Mouse (Mus musculus) ES-CJ7 (cell line): ENCODE measurements around the gene Pcp4l1.
A peak's percentile ranks its signal among the peaks of the same experiment; 100 is the strongest.

Source experiments
- DNase-seq: peaks from one replicate; pipeline ENCODE4 v3.0.0; 2011; ENCODE audit warnings: low read depth, low spot score

The Pcp4l1 gene

DNA sequence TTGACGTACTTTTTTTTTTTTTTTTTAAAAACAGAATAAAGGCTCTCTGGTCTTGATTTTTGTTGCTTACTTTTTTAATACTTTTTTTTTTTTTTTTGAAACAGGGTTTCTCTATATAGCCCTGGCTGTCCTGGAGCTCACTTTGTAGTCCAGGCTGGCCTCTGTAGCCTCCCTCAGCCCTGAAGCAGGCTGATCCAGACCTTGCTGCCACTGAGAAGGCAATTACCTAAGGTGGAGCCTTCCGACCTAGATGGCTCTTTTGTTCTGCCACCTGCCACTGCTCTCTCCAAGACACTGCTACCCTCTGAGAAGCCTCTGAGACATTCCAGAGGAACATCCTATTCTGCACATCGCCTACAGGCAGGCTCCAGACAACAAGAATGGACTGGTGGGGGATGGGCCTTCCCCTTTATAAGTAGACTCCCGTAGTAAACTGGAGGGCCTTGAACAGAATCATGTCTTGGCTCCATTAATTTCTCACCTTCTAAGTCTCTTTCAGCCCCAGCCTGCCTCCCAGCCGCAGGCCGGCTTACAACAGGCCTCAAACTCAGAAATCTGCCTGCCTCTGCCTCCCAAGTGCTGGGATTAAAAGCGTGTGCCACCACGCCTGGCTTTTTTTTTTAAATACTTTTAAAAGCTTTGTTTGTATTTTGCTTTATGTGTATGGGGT is 58.4 kb downstream of the Pcp4l1 start:
- peak; percentile 78 for DNase-seq

DNA sequence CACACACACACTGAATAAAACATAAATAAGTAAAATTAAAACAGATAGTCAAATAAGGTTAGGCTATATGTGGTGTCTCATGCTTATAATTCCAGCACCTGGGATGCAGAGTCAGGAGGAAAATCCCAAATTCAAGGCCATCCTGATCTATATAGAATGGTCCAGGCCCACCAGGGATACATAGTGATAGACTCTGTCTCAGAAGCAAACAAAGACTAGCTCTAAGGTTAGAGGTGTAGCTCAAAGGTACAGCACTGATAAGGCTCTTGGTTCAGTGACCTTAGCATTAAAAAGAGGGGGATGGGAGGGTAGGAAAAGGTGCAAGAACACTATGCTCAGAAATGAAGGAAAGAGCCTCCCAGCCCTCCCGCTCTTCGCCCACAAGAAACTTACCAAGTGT is 60.5 kb downstream of the Pcp4l1 start:
- DNase-seq = no peak

DNA sequence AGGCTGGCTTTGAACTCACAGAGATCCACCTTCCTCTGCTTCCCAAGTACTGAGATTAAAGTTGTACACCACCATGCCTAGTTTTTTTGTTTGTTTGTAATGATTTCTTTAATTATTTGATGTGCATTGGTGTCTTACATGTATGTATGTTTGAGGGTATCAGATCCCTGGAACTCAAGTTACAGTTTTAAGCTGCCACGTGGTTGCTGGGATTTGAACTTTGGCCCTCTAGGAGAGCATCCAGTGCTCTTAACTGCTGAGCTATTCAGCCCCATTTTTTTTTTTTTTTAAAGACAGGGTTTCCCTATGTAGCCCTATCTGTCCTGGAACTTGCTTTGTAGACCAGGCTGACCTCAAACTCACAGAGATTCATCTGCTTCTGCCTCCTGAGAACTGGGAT is 65.1 kb downstream of the Pcp4l1 start:
- no peak for DNase-seq

DNA sequence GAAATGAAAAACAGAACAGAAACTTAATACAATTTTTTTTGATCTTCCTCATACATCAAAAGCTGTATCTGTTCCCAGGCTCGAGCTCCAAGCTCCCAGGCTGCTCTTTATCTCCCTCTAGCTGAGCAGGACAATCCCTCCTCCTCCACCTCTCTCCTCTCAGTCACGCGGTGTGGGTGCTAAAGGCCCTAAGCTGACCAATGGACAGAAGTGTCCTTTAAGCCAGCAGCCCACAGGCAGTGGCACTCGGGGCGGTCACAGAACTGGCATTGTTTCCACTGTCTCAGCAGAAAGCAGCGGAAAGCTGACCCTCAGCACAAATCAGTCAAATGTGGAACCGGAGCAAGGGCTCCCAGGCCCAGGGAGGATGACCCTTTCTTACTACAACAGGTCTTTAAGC is 66.8 kb downstream of the Pcp4l1 start:
- no peak for DNase-seq

DNA sequence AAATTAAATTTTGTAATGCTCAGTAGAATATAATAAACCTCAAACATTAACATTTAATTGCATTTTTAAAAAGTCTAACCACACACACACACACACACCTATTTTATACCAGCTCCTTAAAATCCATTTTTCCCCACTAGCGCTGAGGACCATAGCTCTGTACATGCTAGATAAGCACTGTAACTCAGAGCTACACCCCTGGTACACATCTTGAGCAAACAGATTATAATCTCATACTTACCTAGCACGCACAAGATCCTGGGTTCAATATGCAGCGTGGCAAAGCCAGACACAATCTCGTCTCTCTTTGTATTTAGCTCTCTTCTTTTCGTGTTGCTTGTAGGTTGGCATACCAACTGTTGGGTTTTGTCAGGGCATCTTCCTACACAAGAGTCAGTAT is 71.7 kb downstream of the Pcp4l1 start:
- no peak for DNase-seq
